Mouse (Mus musculus) C2C12 (cell line): ENCODE results near the gene Plxna4.

Source experiments
- CEBPB ChIP-seq: IDR thresholded peaks from one replicate; pipeline ENCODE4 v1.6.1; 2011; ENCODE audit warnings: low read depth, mild to moderate bottlenecking, control low read depth, moderate library complexity
- CTCF ChIP-seq: IDR thresholded peaks from one replicate; pipeline ENCODE4 v1.5.1; 2011; ENCODE audit not compliant: control insufficient read depth, insufficient read depth, insufficient read length
- FOSL1 ChIP-seq: IDR thresholded peaks from one replicate; pipeline ENCODE4 v1.8.0; 2011; ENCODE audit warnings: mild to moderate bottlenecking, low read length; ENCODE audit not compliant: poor library complexity, insufficient read depth, severe bottlenecking
- MAX ChIP-seq: IDR thresholded peaks from one replicate; pipeline ENCODE4 v1.6.1; 2011; ENCODE audit warnings: mild to moderate bottlenecking, control low read depth
- MYOD1 ChIP-seq: IDR thresholded peaks from one replicate; pipeline ENCODE4 v1.6.1; 2011; ENCODE audit warnings: low read depth; ENCODE audit not compliant: control insufficient read depth, insufficient read length
- MYOG ChIP-seq: IDR thresholded peaks from one replicate; pipeline ENCODE4 v1.6.1; 2011; ENCODE audit not compliant: control insufficient read depth, insufficient read length; ENCODE audit errors: extremely low read depth
- USF1 ChIP-seq: IDR thresholded peaks from one replicate; pipeline ENCODE4 v1.6.1; 2011; ENCODE audit warnings: low read depth, mild to moderate bottlenecking, control low read depth, moderate library complexity

DNA sequence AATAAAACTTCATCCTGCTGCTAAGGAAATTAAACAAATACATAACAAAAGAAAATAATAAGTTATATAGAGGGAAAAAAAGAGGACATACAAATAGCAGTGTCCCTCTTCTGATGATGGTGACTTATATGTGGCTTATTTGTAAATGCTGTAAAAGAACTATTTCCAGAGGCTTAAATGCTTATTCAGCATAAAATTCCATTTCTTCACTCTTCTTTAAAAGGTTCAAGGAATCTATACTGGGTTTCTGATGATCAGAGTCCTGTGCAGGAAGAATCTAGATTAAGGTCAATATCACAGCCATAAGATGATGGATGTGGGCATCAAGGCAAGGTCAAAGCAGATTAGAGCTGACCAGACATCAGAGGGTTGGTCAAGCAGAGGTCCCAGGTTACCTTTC is 306.5 kb downstream of the Plxna4 start:
- TF ChIP-seq CTCF (no peak), FOSL1 (no peak), MYOG (no peak), USF1 (no peak), MYOD1 (no peak), MAX (no peak), CEBPB (no peak)
